Mouse (Mus musculus) MN1 (cell line): ENCODE measurements around the gene Pop4.
"Not testable (repeated sequence)": the region's sequence is repeated elsewhere in the genome, so short reads cannot be mapped to it uniquely, and the experiment has no call there.

Source experiments
- DNase-seq: peaks from one replicate; pipeline ENCODE4 v3.0.0-alpha.2; 2016; ENCODE audit warnings: low spot score

The Pop4 gene

GRCm38 (mm10) chr7:38270703-38271510 is at the start of gene Pop4:
Pop4 (minus strand) TSS chr7:38271423.
- DNase-seq: peak; percentile 90

DNA sequence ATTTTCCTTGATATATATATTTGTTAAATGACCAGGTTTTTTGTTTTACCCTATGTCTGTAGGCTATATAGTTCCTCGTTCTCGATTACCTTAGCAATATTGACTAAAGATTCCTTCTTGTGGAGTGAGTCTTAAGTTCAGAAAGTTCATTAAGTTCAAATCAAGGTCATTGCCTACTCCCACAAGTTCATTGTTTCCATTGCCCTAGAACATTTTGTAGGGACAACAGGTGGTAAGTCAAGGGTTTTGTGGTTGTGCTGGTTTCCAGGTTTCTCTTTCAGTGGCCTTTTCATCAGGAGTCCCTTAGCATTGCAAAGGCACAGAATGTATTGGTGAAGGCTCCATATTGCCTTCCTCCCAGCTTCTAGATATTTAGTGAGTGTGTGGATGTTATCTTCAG is 49.4 kb upstream of the Pop4 start:
- no peak for DNase-seq

DNA sequence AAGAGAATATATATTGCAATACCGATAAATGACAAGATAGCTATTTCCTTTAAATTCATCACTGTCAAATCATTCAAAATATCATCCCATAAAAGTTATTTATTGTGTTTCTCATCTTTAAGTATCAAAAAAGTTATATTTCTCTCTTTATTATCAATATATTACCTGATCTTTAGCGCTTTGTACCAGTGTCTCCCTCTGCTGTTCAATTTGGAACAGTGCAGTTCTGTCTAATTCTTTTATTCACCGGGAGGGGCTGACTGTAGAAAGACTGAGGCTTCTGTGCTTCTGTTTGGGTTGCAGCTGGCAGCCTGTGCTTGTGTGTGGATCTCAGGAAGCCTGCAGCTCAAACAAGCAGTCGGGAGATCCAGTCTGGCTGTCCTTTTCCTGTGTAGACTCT is 11.0 kb upstream of the Pop4 start:
- not testable (repeated sequence) for DNase-seq

GRCm38 (mm10) chr7:38272551-38272950 is 1.3 kb upstream of the Pop4 start:
- DNase-seq: no peak

DNA sequence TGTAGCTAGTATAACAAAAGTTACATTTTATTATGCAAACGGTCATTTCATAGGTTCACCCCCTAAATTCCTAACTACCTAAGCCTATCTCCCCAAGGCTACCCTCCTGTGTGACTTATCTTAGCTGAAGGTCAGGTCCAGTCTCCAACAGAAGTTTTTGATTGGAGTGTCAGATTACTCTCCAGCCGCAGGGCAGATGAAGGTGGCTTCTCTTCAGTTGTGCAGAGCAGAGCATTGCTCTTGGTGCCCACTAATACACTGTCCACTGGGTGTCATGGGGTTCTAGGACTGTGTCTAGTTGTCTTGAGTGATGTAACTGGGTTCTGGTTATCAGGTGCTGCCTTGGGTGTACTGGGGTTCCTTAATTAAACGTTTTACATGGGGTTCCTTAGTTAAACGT is 636 bp upstream of the Pop4 start:
- no peak for DNase-seq

GRCm38 (mm10) chr7:38271511-38271811 is 238 bp upstream of the Pop4 start:
- no peak for DNase-seq

DNA sequence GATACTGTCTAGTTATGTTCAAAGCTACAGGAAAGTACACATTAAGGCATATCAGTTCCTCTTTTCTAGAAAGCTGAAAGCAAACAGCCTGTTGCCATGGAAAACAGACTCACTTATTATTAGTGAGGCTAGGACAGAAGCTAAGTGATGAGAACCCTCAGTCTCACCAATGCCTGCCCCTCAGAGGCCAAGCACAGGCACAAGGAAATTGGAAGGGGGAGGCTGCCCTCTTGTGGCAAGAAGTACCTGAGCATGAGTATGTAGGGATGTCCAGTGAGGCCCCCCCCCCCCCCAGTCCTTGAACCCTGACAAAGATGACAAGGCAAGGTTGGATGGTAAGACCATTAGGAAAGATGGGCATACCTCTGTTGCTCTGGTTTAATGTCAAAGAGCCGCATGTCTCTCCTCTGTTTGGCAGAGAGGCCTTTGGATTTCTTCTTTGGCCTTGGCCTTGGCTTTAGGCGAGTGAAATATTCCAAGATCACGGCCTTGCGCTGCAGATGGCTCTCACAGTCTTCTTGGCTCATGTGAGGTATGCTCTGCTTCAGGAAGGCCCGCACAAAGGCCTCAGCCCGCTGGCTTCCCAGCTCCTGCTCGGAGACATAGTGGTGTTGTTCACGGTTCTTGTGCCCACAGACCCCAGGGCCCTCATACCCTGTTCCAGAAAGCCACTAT is 4.1 kb downstream of the Pop4 start:
- peak; percentile 49 for DNase-seq

GRCm38 (mm10) chr7:38262406-38262805 is 8.8 kb downstream of the Pop4 start:
- no peak for DNase-seq

- no peak for DNase-seq
These were observed 11.6 kb downstream of the Pop4 start for GRCm38 (mm10) chr7:38259631-38260030.

DNA sequence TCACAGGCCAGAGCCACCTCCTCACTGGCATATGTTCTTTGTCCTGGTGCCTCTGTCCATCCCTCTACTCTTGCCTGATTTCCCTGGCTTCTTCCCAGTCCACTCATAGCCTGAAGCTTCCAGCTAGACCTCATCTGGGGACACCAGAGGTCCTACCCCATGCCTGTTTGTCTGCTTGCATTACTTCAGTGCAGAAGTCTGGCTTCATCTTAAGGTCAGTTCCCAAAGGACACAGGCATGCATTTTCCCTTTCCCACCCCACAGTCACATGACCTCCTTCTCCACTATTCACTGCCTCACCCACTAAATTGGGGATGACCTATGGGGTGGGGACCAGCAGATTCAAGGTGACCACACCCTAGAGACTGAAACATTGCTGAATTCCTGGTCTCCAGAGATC is 17.8 kb downstream of the Pop4 start:
- no peak for DNase-seq

GRCm38 (mm10) chr7:38251494-38252216 is 19.6 kb downstream of the Pop4 start:
- no peak for DNase-seq

DNA sequence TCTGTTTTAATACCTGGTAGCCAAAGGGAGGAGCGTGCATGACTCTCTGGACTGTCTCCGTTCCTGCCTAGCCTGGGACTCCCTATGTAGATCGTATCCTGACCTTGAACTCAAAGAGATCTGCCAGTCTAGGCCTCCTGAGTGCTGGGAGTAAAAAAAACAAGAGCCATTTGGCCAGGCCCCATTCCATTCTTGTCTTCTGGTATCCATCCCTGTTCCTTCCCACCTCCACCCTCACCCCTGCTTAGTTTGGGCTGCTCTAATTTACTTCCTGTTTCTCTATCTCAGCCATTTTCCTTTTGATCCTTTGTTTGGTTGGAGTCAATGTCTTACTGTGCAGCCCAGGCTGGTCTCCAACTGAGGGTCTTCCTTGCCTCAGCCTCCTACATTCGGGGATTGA is 28.8 kb downstream of the Pop4 start:
- no peak for DNase-seq

DNA sequence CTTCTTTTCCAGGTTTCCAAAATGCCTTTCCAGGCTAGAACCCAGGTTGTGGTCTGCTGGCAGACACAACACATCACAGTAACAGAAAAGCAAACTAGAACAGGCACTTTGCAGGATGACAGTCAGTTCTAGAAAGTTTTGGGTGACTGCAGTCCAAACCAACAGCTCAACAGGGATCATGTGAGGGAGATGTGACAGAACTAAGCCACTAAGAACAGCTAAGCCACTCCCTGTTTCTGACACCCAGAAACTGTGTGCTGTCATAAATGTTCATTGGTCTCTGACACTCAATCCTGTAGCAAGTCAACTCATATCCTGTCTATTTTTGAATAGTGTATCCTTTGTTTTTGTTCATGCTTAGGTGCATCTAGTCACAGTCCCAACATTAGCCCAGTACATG is 34.1 kb downstream of the Pop4 start:
- DNase-seq: no peak

GRCm38 (mm10) chr7:38236400-38237105 is 34.7 kb downstream of the Pop4 start:
- no peak for DNase-seq

DNA sequence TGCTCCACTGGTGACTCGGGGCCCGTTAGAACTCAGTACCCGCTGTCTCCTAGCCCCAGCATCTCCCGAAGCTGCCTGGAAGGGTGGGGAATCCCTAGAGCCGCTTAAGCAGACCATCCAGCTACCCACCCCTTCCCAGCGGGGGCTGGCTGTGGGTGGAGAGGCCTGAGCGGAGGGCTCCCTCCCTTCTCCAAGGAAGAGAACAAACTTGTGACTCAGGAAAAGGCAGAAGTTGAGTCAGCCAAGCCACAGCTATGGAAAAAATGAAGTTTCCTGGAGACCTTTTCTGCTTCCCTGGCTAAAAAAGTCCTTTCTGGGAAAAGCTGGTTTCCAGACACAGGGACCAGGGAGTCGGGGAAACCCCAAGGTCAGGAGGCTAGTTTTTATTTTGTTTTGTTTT is 40.9 kb downstream of the Pop4 start:
- no peak for DNase-seq

- no peak for DNase-seq
These were observed 42.9 kb downstream of the Pop4 start for GRCm38 (mm10) chr7:38228329-38228728.

DNA sequence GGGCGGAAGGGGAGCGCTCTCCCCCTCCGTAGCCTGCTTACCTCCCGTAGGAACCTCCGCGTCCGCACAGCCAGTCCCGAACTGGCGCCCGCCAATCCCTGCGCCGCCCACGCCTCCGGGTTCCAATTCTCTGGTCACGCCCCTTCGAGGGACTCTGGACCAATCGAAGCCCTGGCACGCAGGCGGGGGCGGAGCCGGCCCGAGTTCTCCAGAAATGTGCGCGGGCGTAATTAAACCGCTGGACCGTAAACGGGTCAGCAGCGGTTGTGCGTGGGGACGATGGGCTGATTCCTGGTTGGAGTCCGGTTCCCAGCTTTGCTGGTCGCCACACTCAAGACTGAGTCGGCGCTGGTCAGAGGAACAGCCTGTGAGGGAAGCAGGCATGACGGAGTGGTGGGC is 43.3 kb downstream of the Pop4 start, which contains the start of gene Plekhf1:
Plekhf1 (minus strand) TSS at position 117 of the 399 bp plus-strand sequence.
- DNase-seq: peak; percentile 83

DNA sequence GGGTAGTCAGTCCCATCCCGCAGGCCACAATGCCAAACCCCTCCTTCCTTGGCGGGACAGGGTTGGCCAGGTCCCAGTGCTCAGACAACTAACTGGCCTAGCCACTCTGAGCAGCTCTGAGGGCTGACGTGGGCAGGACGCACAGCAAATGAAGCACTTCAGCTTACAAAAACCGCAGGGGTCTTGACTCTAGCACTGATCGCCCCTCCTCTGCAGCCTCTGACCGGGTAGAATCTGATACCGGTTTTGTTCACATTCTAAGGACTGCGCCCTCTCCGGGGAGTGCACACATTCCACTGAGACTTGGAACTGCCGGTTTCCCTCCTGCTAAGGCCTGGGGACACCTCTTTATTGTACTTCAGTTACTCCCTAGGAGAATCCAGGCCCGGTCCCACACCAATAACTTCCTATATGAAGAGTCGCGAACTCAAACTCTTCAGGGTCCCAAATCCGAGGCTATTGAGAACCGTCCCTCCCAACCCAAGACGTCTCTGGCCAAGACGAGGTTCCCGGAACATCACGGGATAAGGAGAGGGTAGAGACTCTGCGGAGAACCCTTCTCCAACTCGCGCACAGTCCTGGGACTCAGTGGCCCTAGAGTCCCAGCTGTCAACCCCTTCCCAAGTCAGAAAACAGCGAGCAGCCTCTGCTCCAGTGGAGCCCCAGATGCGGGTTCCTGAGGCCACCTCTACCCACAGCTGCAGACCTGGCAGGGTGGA is 43.9 kb downstream of the Pop4 start:
- DNase-seq: peak; percentile 20

DNA sequence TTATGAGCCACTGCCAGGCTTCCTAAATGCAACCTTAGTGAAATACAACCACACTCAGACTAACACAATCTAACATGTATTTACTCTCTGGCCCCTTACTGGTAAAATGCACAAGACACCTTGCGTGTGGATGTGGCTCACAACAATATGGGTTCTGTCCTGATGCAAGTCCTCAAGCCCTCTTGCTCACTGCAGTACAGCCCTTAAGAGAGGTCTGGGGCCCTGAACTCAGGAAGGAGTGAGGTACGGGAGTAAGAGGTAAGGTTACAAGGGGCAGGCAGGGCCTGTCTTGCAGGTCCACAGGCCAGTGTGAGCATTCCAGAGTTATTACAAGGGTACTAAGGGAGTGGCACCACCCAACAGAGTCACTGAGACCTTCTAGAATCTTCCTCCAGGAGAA is 45.0 kb downstream of the Pop4 start:
- DNase-seq: no peak

DNA sequence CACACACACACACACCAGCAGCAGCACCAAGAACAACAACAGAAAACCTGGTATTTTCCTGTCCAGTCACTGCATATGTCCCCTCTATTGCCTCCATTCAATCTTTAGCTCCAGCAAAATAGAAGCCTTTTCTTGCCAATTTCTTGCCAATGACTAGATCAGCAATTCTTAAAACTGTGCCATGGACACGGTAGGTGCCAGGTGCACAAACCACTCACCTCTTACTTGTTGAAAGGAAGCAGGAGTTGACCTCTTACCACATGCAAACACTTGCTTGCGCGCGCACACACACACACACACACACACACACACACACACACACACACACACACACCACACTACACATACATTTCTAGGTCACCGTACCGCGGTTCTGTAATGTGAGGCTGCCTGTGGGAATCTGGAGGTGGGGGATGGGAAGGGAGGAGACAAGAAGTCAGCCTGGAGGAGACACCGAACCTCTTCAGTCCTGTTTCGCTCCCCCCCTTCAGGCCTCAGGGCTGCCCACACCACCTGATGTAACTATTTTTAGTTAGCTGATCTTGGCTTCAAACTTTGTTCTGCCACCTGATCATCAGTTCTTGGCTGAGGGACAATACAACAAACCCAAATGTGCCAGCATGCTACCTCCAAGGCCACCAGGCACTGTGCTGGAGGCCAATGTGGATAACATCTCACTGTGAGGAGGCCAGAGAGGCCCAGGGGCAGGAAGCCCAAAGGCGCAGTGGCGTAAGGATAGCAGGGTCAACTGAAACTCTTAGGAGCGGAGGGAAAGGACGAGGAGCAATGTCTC is 46.5 kb downstream of the Pop4 start:
- no peak for DNase-seq

DNA sequence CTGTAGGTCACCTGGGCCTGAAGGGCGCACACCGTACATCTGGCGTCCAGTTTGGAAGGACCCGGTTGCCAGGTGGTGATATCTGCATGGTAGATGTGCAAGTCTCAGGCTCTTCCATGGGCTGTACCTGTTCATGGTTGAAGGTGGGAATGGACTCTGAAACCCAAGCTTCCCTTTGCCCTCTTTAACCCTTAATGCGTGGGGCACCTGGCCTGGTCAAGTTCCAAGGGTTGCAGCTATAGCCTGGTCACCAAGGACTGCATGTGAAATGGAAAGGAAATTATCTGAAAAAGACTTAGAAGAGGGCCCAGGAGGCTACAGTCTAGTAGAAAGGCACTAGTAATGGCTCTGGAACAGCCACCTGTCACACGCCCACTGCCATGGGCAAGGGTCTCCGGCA is 50.4 kb downstream of the Pop4 start:
- DNase-seq: no peak
